11 mouse cellular contexts compared by ENCODE assay signal in the genomic region with DNA sequence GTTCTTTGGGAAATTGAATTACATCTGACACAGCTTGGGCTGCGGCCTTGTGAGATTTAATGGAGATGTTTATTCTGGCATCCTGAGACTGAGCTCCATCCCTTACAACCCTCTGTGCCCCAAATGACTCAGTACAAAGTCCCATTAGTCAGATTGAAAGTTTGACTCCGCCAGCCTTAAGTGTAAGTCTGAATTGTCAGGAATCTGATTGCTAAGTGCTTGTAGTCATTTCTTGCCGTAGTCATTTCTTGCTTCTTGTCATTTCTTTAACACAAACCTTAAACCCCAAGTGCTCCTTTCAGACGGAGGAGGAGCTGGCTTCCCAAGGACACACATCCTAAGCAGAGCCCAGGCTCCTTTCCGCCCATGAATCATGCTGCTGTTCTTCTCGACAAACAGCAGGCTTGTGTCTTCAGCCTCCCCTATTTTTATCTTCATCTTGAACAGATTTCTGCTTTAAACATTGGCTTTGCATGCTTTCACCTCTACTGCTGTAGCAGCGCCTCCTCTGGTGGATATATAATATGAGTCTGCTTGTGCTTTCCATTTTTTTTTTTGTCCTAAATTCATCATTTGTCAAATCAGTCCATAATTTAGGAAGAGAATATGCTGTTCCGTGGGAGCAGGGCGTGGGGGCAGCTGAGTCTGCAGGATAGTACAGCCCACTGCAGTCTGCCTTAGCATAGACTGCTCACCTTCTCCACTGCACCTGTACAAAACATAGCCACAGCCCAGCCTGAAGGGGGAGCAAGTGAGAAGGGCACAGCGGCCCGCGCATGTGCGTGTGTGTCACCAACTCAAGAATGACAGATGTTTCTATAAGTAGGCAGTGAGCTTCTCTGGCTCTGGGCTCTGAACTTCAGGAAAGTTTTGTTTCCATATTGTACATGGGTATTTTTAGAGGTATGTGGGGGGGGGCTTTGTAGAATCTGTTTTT.
DNase-seq lines count a peak whose midpoint lies in the region; ATAC-seq lines count a peak whose summit lies in the region.
"Had no signal": no experiment of that assay in that cellular context is flagged by ENCODE, and none has a peak within 500 bp of the region (broad histone marks: within the 10 kb centered on the region; RNA-seq: fewer than 3 reads in every experiment).

No protein-coding gene starts in this region.

- no peaks in the 10 kb centered on the region for H3K9me3 ChIP-seq in kidney, embryonic 15.5 days (replicated peaks)
- H3K9me3 ChIP-seq in kidney, embryonic 16.5 days (ENCODE audit: low read length) = no peaks in the 10 kb centered on the region
- H3K9me3 ChIP-seq: liver, embryonic 12.5 days had no signal

- no peak overlapping the region for H3K9ac ChIP-seq in kidney, embryonic 15.5 days
- H3K9ac ChIP-seq in kidney, embryonic 16.5 days (replicated peaks; ENCODE audit: low read length) = no peak overlapping the region
- H3K9ac ChIP-seq: liver, embryonic 12.5 days had no signal

- peak; percentile 62 for DNase-seq in 3134 (ENCODE audit: extremely low read depth, insufficient read length, low spot score)
- DNase-seq in ES-CJ7 (ENCODE audit: low read depth, low spot score) = peak; percentile 41
- DNase-seq in induced T-regulatory cell, adult 2 months (ENCODE audit: low read depth) = peak; percentile 33
- DNase-seq in urinary bladder, adult 2 months (ENCODE audit: low spot score) = no peak
- DNase-seq in urinary bladder, postnatal 25 days (ENCODE audit: low spot score) = no peak
- DNase-seq: cerebellum, adult 8-10 months; gastrocnemius, postnatal 25 days had no signal

- H3K4me1 ChIP-seq in kidney, embryonic 15.5 days = no peaks in the 10 kb centered on the region
- H3K4me1 ChIP-seq in kidney, embryonic 16.5 days (ENCODE audit: insufficient read depth, low read length) = no peaks in the 10 kb centered on the region
- H3K4me1 ChIP-seq: liver, embryonic 12.5 days had no signal

- H3K36me3 ChIP-seq in kidney, embryonic 15.5 days = no peaks in the 10 kb centered on the region
- H3K36me3 ChIP-seq in kidney, embryonic 16.5 days (ENCODE audit: insufficient read depth, low read length) = 0 out of 2 replicates have a peak, but pooled peaks cover 4% of the 10 kb centered on the region
- H3K36me3 ChIP-seq: liver, embryonic 12.5 days had no signal

- peak overlapping the region; percentile 48; the same call in 1 of the 2 replicates for H3K27ac ChIP-seq in kidney, embryonic 15.5 days
- no peak overlapping the region for H3K27ac ChIP-seq in kidney, embryonic 16.5 days (ENCODE audit: low read length)
- H3K27ac ChIP-seq: liver, embryonic 12.5 days had no signal

- no peak for ATAC-seq in kidney, embryonic 15.5 days (replicated peaks; ENCODE audit: low FRiP score)
- no peak for ATAC-seq in kidney, embryonic 16.5 days (ENCODE audit: low FRiP score, low TSS enrichment)
- ATAC-seq: liver, embryonic 12.5 days had no signal

- no peaks in the 10 kb centered on the region for H3K27me3 ChIP-seq in kidney, embryonic 15.5 days
- no peaks in the 10 kb centered on the region for H3K27me3 ChIP-seq in kidney, embryonic 16.5 days (ENCODE audit: insufficient read depth, low read length)
- H3K27me3 ChIP-seq: liver, embryonic 12.5 days had no signal

- 73% methylated on average over 13 of the region's 13 CpGs for WGBS in kidney, embryonic 15.5 days
- WGBS in kidney, embryonic 16.5 days = 71% methylated on average over 13 of the region's 13 CpGs

- no peak overlapping the region for H3K4me2 ChIP-seq in kidney, embryonic 15.5 days
- H3K4me2 ChIP-seq in kidney, embryonic 16.5 days (replicated peaks; ENCODE audit: low read depth, low read length) = no peak overlapping the region
- H3K4me2 ChIP-seq: liver, embryonic 12.5 days; midbrain, embryonic 11.5 days had no signal

- H3K4me3 ChIP-seq in kidney, embryonic 15.5 days (replicated peaks) = no peak overlapping the region
- H3K4me3 ChIP-seq in kidney, embryonic 16.5 days (ENCODE audit: low read length) = no peak overlapping the region
- H3K4me3 ChIP-seq: liver, embryonic 12.5 days had no signal

Comparison
In these comparisons a context has a peak if more than half of its experiments do, and no peak if none do; other contexts are left out.
1. DNase-seq: peak in 3134 (single experiment), ES-CJ7 (single experiment) and induced T-regulatory cell, adult 2 months (single experiment); none in urinary bladder, adult 2 months (single experiment) and urinary bladder, postnatal 25 days (single experiment).